Mouse (Mus musculus) CD4-positive helper T cell, adult 2 months (primary cell): ENCODE results near the gene Nol9.
A peak's percentile ranks its signal among the peaks of the same experiment; 100 is the strongest.

Source experiments
- DNase-seq: peaks from one replicate; pipeline ENCODE4 v3.0.0-alpha.2; 2012; ENCODE audit warnings: low read depth, missing footprints, low spot score

Nol9 gene

DNA sequence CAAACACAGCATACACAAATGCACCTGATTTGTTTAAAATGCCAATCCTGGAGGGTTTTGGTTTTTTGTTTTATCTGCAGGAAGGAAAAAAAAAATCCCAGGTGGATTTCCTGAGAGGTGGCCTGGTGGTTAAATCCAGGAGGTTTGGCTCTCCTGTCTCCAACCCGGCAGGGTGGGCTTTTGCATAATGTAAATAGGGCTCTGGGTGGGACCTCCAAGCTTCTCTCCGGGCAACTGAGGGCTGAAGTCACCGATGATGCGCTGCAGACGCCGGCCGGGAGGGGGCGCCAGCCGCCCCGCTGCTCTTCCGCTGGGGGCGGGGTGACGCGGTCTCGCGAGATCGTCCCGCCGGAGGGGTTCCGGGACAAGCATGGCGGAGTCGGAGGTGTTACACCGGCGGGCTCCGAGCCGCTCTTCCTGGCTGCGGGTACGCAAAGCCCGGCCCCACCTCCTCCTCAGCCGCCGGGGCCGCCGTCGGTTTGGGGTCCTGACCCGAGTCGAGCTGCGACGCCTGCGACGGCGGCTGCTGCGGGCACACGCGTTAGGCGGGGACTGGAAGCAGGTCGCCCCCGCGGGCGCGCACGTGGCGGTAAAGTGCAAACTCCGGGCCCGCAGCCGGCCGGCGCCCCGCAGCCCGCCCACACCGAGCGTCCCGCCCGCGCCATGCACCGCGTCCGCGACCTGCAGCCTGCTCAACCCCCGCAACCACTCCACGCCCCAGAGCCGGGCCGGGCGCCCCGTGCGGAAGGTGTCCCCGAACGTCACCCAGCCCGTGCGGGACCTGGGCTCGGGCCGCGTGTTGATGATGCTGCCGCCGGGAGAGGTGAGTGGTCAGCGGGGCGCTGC is at the start of gene Nol9:
Gene Nol9 (plus strand): TSS at position 337 of the 846 bp plus-strand sequence.
- DNase-seq = peak; percentile 93

GRCm38 (mm10) chr4:151992091-151992490 is 47.0 kb upstream of the Nol9 start:
- no peak for DNase-seq

DNA sequence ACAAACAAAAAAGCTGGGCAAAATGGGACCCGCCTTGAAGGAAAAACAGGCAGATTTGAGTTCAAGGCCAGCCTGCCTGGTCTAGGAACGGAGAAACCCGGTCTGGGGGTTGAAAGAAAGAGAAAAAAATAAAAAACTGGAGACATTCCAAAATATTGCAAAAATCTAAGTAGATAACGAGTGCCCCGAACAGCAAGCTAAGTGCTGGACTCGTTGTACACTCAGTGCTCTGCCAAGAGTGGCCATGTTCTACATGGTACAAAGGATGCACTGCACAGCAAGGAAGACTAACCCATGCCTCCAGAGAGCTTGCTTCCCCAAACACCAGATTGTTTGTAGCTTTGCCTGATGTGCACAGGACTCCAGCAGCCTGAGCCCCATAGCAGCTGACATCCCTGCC is 46.1 kb upstream of the Nol9 start:
- no peak for DNase-seq

- peak; percentile 46 for DNase-seq
Measured at GRCm38 (mm10) chr4:151994228-151995171, 44.6 kb upstream of the Nol9 start.

- DNase-seq = peak; percentile 35
Measured at GRCm38 (mm10) chr4:151995371-151996172, 43.5 kb upstream of the Nol9 start.

GRCm38 (mm10) chr4:151996173-151996950 is 42.8 kb upstream of the Nol9 start, which contains the start of gene Phf13:
TSS of gene Phf13 (minus strand) at chr4:151996258.
- DNase-seq = peak; percentile 99

DNA sequence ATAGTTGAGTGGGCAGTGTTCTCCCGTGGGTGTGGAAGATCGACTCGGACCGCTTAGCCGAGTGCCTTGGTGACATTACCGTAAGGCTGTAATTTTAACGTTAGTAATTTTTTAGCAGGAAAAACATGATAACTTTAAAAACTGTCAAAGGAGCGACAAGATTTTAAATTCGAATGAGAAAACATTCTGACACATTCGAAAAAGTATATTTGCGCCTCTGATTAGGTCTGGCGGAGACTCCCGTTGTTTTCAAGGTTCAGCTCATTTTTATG is 42.2 kb upstream of the Nol9 start:
- no peak for DNase-seq

- no peak for DNase-seq
Measured at GRCm38 (mm10) chr4:151997701-151998100, 41.4 kb upstream of the Nol9 start.

DNA sequence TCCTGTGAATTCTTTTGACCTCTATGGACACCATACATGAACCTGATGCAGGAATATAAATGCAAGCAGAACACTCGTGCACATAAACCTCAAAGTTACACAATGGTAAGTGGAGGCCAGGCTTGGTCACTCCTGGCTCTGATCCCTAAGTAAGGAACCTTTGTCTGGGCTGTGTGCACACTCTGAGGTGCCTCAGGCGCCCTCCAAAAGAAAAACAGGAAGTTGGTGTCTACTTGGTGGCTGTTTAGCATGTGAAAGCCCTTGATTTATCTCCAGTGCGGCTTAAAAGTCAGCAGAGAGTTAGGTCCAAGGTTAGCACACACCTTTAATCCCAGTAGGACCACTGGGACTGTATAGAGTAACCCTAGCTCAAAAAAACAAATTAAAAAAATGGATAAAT is 39.6 kb upstream of the Nol9 start:
- no peak for DNase-seq

GRCm38 (mm10) chr4:152000906-152001305 is 38.2 kb upstream of the Nol9 start:
- no peak for DNase-seq

DNA sequence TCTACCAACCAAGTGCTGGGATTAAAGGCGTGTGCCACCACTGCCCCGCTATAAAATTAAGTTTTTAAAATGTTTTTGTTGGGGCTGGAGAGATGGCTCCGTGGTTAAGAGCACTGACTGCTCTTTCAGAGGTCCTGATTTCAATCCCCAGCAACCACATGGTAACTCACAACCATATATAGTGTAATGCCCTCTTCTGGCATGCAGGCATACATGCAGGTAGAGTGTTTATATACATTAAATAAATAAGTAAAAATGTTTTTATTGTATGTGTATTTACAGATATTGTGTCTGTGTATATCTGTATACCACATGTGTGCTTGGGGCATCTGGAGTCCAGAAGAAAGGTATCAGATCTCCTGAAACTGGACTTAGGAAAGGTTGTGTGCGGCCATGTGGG is 37.8 kb upstream of the Nol9 start:
- DNase-seq = no peak

GRCm38 (mm10) chr4:152002063-152002462 is 37.1 kb upstream of the Nol9 start:
- DNase-seq = no peak

DNA sequence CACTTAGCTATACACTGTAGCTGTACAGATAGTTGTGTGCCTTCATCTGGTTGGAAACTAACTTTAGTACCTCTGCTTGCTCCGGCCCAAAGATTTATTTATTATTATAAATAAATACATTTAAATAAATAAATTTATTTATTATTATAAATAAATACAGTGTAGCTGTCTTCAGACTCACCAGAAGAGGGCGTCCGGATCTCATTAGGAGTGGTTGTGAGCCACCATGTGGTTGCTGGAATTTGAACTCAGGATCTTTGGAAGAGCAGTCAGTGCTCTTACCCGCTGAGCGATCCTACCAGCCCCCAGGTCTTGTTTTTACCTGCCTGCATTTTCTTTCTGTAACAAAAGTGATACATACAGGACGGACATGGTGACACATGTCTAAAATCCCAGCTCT is 33.0 kb upstream of the Nol9 start:
- DNase-seq = no peak

DNA sequence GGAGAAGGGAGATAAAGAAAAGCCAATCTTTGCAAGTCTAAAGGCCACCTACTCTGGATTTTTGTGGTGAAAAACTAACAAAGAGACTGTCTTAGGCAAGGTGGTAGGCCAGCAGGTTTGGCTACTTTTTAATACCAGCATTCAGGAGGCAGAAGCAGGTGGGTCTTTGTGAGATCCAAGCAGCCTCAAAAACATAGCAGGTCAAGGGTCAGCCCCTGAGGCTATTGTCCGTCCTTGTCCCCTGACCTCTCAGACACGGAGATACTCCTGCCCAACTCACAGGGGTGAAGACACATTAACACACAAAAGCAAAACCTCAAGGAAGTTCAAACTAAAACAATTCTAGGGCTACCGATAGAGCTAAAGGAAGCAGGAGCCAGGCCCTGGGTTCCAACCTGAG is 32.3 kb upstream of the Nol9 start:
- DNase-seq = no peak

DNA sequence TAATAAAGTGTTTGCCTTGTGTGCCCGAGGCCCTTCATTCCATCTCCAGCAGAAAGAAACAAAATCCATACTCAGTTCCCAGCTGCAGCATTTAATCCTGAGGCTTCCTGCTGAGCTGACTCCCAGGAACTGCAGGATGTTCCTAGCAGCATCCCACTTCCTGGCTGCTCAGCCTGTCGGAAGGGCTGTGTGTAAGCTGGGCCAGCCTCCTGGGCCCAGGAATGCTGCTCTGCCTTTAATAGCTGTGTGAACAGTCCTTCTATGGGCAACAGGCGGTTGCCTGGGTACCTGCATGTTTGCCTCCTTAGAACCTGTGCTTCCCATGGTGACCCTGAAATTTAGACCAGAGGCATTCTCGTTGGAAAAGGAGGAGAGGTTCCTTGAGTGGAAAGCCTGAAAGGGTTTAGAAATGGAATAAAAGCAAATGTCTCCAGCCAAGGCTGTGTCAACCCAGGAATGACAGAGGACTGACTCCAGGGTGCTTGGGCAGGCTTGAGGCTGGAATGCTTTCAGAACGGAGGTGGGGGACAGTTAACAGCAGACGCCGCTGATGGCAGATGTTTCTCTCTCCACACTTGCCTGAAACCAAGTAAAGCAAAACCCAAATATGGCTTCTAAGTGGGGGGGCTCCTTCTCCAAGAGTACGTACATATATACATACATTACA is 31.5 kb upstream of the Nol9 start:
- DNase-seq = no peak

GRCm38 (mm10) chr4:152008148-152008500 is 31.0 kb upstream of the Nol9 start:
- no peak for DNase-seq

DNA sequence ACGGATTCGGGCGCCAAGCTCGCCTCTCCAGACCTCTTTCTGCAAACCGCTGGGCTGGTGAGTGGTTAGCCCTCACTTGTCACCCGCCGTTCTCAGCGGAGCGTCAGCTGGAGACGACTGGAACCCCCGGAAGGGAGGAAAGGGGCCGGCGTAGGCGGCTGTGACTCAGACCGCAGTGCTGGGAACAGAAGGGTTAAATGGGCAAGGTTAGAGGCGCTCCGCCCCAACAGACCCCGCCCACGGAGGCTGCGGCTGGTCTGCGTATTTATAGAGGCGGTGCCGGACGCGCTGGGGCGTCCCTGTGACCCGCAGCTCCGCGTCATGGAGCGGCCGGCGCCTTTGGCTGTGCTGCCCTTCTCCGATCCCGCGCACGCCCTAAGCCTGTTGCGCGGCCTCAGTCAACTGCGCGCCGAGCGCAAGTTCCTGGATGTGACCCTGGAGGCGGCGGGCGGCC is 30.5 kb upstream of the Nol9 start, which contains the start of gene Klhl21:
Gene Klhl21 (plus strand): TSS at position 182 of the 454 bp plus-strand sequence.
- peak; percentile 96 for DNase-seq

DNA sequence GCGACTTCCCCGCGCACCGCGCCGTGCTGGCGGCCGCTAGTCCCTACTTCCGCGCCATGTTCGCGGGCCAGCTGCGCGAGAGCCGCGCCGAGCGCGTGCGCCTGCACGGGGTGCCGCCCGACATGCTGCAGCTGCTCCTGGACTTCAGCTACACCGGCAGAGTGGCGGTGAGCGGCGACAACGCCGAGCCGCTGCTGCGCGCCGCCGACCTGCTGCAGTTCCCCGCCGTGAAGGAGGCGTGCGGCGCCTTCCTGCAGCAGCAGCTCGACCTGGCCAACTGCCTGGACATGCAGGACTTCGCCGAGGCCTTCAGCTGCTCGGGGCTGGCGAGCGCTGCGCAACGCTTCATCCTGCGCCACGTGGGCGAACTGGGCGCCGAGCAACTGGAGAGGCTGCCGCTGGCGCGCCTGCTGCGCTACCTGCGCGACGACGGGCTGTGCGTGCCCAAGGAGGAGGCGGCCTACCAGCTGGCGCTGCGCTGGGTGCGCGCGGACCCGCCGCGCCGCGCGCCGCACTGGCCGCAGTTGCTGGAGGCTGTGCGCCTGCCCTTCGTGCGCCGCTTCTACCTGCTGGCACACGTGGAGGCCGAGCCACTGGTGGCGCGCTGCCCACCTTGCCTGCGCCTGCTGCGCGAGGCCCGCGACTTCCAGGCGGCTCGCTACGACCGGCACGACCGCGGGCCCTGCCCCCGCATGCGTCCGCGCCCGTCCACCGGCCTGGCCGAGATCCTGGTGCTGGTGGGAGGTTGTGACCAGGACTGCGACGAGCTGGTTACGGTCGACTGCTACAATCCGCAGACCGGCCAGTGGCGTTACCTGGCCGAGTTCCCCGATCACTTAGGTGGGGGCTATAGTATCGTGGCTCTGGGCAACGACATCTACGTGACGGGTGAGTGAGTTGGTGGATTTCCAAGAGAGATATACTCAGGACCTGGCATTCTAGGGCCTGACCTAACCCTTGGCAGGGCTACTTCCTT is 29.8 kb upstream of the Nol9 start:
- peak; percentile 81 for DNase-seq

DNA sequence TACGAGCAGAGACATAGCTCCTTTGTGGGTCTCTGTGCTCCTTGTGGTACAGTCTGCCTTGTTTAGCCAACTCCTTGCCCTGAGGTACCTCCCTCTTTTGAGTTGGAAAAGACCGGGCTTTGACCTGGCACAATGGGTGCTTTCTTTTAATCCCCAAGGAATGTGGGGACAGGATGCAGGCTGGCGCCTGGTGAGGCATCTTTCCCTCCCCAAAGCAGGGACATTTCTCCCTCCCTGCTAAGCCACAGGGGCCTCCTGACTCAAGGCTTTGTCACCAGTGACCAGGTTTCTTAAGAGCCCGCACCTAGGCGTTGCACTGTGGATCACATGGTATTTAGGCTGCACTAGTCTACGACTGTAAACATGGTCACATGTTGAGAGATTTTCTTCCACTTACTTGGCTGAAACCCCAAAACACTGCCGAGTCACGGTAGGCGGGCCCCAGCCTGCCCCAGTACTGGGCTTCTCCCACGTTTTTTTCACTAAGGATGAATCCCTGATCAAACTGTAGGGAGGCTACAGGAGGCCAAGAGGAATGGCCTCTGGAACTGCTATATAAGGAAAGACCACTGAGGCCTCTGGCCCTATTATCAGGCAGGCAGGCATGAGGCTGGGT is 28.9 kb upstream of the Nol9 start:
- peak; percentile 54 for DNase-seq
